Mouse (Mus musculus): Measurements from ENCODE around the gene Ctns. TPM values are rescaled to one million over a fixed set of nuclear protein-coding genes. Genes with fewer than 3 reads are reported as not detected.

The Ctns gene
- polyA plus RNA-seq, 1 experiment from 2014 or later, result 15.6 TPM

DNA sequence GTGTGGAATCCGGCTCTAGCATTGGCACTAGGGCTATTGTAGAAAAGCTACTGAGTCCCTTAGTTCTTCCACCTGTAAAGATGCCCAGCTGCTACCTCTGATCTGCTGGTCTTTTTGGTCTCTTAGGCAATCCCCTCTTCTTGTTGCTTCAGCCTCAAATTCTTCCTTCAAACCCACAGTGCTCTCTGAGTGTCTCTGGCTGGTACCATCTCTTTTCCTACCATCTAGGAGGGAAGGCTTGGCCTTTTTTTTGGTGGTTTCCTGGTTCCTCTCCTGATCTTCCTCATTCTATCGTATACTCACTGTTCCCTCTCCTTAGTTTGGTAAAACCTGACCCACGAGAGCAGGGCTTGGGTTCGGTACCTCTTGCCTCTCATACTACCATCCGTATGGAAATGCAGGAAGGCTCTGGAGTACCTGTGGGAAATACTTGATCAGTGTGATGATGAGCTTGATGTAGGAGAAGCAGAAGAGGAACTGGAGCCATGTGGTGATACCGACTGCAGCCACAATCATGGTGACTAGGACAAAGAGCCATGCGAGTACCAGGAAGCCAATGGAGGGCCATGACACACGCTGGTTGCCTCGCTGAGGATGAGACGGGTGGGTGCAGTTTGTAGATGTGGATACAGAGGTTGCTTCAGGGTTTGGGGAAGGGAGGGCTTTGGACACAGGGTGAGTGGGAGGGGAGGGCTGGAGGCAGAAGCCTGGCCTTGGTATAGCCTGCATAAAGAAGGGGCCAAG lies 12.8 kb downstream of the Ctns start:
- Histone ChIP-seq H3K27me3 (replicated peaks; ENCODE audit: control insufficient read depth, insufficient read depth, low read length) (no peaks in the 10 kb centered on the region), H3K9me3 (ENCODE audit: control insufficient read depth, low read length) (no peaks in the 10 kb centered on the region), H3K4me1 (replicated peaks; ENCODE audit: control insufficient read depth, insufficient read depth, low read length) (no peaks in the 10 kb centered on the region), H3K4me2 (ENCODE audit: low read length) (no peak overlapping the region), H3K36me3 (ENCODE audit: control insufficient read depth, insufficient read depth, low read length) (peaks cover 63% of the 10 kb centered on the region), H3K27ac (ENCODE audit: low read depth) (no peak overlapping the region), H3K4me3 (ENCODE audit: low read depth, low read length) (no peak overlapping the region), H3K9ac (ENCODE audit: low read length) (no peak overlapping the region)
- DNase-seq (ENCODE audit: low spot score), result no peak
- 92% methylated on average over 10 of the region's 10 CpGs for WGBS
- no peak for ATAC-seq (replicated peaks; ENCODE audit: low FRiP score, low TSS enrichment, low read depth)

DNA sequence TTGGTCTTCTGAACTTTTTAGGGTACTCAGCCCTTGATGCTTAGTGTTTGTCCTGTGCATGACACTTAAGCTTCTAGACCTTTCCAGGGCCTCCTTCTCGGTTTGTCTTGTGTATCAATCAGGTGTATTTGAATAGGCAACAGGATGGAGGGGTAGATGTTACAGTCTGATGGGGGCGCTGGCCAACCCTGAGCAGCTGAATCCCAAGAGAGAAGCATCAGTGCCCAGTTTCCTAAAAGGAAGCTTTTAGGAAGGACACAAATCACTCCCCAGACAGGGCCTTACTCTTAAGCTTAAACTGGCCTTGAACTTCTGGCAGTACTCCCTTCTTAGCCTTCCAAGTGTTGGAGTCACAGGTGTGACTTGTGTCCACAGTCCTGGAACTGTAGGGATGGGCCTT lies 20.9 kb downstream of the Ctns start:
- ATAC-seq (replicated peaks; ENCODE audit: low FRiP score, low TSS enrichment, low read depth), result no peak
- H3K4me3 ChIP-seq (ENCODE audit: low read depth, low read length), result peak overlapping the region; percentile 91
- DNase-seq (ENCODE audit: low spot score), result no peak
- WGBS, result 3% methylated on average over 2 of the region's 2 CpGs
- H3K36me3 ChIP-seq (ENCODE audit: control insufficient read depth, insufficient read depth, low read length), result peaks cover 35% of the 10 kb centered on the region
- H3K9me3 ChIP-seq (ENCODE audit: control insufficient read depth, low read length), result no peaks in the 10 kb centered on the region
- peak overlapping the region; percentile 85 for H3K9ac ChIP-seq (ENCODE audit: low read length)
- H3K4me1 ChIP-seq (replicated peaks; ENCODE audit: control insufficient read depth, insufficient read depth, low read length), result peaks cover 22% of the 10 kb centered on the region; the same call in 1 of the 2 replicates
- peak overlapping the region; percentile 97 for H3K27ac ChIP-seq (ENCODE audit: low read depth)
- peak overlapping the region; percentile 82 for H3K4me2 ChIP-seq (ENCODE audit: low read length)
- H3K27me3 ChIP-seq (replicated peaks; ENCODE audit: control insufficient read depth, insufficient read depth, low read length), result no peaks in the 10 kb centered on the region

- Histone ChIP-seq H3K36me3 (ENCODE audit: control insufficient read depth, insufficient read depth, low read length) (peaks cover 31% of the 10 kb centered on the region), H3K27me3 (replicated peaks; ENCODE audit: control insufficient read depth, insufficient read depth, low read length) (no peaks in the 10 kb centered on the region), H3K4me3 (ENCODE audit: low read depth, low read length) (peak overlapping the region; percentile 91), H3K9me3 (ENCODE audit: control insufficient read depth, low read length) (no peaks in the 10 kb centered on the region), H3K4me2 (ENCODE audit: low read length) (peak overlapping the region; percentile 82), H3K9ac (ENCODE audit: low read length) (peak overlapping the region; percentile 85), H3K27ac (ENCODE audit: low read depth) (peak overlapping the region; percentile 97), H3K4me1 (replicated peaks; ENCODE audit: control insufficient read depth, insufficient read depth, low read length) (peaks cover 22% of the 10 kb centered on the region; the same call in 1 of the 2 replicates)
- under 1% methylated on average over 28 of the region's 28 CpGs for WGBS
- ATAC-seq (replicated peaks; ENCODE audit: low FRiP score, low TSS enrichment, low read depth) (peak; percentile 85), DNase-seq (ENCODE audit: low spot score) (no peak)
These were observed 21.4 kb downstream of the Ctns start for GRCm38 (mm10) chr11:73177509-73177875.

DNA sequence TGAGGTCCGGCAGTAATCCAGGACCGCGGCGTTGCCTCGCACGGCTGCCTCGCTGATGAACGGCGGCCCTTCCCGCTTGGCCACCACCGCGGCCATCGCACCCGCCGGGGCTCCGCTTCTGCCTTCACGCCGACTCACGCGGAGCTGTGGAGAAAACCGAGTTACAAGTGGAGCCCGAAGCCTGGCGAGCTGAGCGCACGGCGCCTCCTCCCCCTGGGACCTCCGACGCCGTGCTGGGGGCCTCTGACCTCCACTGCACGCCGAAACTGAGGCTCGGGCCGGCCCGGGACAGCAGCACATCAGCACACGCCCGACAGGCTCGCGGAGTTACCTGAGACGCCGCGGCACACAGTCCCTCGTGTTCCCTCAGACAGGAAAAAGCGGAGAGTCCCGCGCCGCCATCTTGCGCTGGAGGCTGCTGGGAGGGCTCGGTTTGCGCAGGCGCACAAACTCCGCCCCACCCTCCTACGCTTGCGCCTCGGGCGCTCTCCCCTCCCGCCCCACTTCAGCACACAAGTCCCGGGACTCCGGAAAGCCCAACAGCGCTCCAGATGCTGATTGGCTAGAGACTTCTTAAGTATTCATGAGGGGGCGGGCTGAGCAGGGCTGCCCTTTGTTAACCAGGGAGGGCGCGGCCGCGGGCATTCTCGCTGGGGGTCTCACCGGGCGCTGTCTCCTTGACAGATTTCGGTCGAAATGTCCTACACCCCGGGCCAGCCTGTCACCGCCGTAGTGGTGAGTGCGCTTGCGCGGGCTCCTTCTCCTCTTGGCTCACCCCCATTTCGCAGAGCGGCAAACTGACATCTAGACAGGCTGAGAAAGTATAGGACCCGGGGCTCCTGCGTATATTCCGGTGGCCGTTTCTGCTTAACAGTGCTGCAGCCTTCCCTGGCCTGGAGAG lies 22.0 kb downstream of the Ctns start, which contains the start of the genes Emc6 and Tax1bp3:
Gene Emc6 (minus strand): TSS at position 430 of the 901 bp plus-strand sequence.
Gene Tax1bp3 (plus strand): TSS at position 476 of the 901 bp plus-strand sequence.
- DNase-seq (ENCODE audit: low spot score) (peak; percentile 94), ATAC-seq (replicated peaks; ENCODE audit: low FRiP score, low TSS enrichment, low read depth) (peak; percentile 96)
- peaks cover 25% of the 10 kb centered on the region for H3K36me3 ChIP-seq (ENCODE audit: control insufficient read depth, insufficient read depth, low read length)
- under 1% methylated on average over 80 of the region's 81 CpGs for WGBS
- peak within 1 kb of the TSS; percentile 91 for H3K4me3 ChIP-seq (ENCODE audit: low read depth, low read length)
- H3K4me2 ChIP-seq (ENCODE audit: low read length), result peak within 1 kb of the TSS; percentile 93
- H3K9ac ChIP-seq (ENCODE audit: low read length), result peak within 1 kb of the TSS; percentile 88
- H3K27ac ChIP-seq (ENCODE audit: low read depth), result peak within 1 kb of the TSS; percentile 97
- H3K27me3 ChIP-seq (replicated peaks; ENCODE audit: control insufficient read depth, insufficient read depth, low read length), result no peaks in the 10 kb centered on the region
- H3K9me3 ChIP-seq (ENCODE audit: control insufficient read depth, low read length), result no peaks in the 10 kb centered on the region
- H3K4me1 ChIP-seq (replicated peaks; ENCODE audit: control insufficient read depth, insufficient read depth, low read length), result peaks cover 28% of the 10 kb centered on the region

GRCm38 (mm10) chr11:73176186-73176585 lies 22.7 kb downstream of the Ctns start:
- H3K4me3 ChIP-seq (ENCODE audit: low read depth, low read length), result peak overlapping the region; percentile 91
- H3K27ac ChIP-seq (ENCODE audit: low read depth), result peak overlapping the region; percentile 97
- H3K4me2 ChIP-seq (ENCODE audit: low read length), result peak overlapping the region; percentile 93
- no peaks in the 10 kb centered on the region for H3K27me3 ChIP-seq (replicated peaks; ENCODE audit: control insufficient read depth, insufficient read depth, low read length)
- H3K9ac ChIP-seq (ENCODE audit: low read length), result peak overlapping the region; percentile 88
- ATAC-seq (replicated peaks; ENCODE audit: low FRiP score, low TSS enrichment, low read depth), result no peak
- peaks cover 26% of the 10 kb centered on the region for H3K36me3 ChIP-seq (ENCODE audit: control insufficient read depth, insufficient read depth, low read length)
- no peaks in the 10 kb centered on the region for H3K9me3 ChIP-seq (ENCODE audit: control insufficient read depth, low read length)
- WGBS, result 1% methylated on average over 15 of the region's 15 CpGs
- peaks cover 30% of the 10 kb centered on the region for H3K4me1 ChIP-seq (replicated peaks; ENCODE audit: control insufficient read depth, insufficient read depth, low read length)
- DNase-seq (ENCODE audit: low spot score), result no peak

- peaks cover 30% of the 10 kb centered on the region for H3K4me1 ChIP-seq (replicated peaks; ENCODE audit: control insufficient read depth, insufficient read depth, low read length)
- H3K4me3 ChIP-seq (ENCODE audit: low read depth, low read length), result peak overlapping the region; percentile 91
- H3K4me2 ChIP-seq (ENCODE audit: low read length), result peak overlapping the region; percentile 93
- no peaks in the 10 kb centered on the region for H3K27me3 ChIP-seq (replicated peaks; ENCODE audit: control insufficient read depth, insufficient read depth, low read length)
- H3K27ac ChIP-seq (ENCODE audit: low read depth), result peak overlapping the region; percentile 97
- H3K36me3 ChIP-seq (ENCODE audit: control insufficient read depth, insufficient read depth, low read length), result peaks cover 27% of the 10 kb centered on the region
- H3K9ac ChIP-seq (ENCODE audit: low read length), result peak overlapping the region; percentile 88
- DNase-seq (ENCODE audit: low spot score) (no peak), ATAC-seq (replicated peaks; ENCODE audit: low FRiP score, low TSS enrichment, low read depth) (no peak; the same call in 1 of the 2 replicates)
- 35% methylated on average over 8 of the region's 8 CpGs for WGBS
- no peaks in the 10 kb centered on the region for H3K9me3 ChIP-seq (ENCODE audit: control insufficient read depth, low read length)
These were observed 23.2 kb downstream of the Ctns start for GRCm38 (mm10) chr11:73175612-73176011.

DNA sequence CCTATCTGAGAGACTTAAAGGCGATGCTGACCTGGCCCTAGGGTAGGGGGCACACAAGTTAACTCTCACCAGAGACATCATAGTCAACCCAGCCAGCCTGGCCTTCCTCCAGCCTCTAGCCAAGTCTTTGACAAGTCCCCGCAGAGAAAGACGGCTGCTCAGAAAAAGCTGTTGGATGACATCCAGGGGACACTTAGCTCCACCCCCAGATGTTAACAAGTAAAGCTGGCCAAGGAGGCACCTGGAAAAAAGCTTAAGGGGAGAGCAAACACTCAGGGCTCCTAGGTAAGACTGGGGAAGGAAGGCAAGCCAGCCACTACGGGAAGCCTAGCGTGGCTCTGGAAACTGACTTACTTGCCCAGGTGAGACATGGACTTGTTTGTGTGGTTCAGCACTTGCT lies 26.7 kb downstream of the Ctns start:
- 46% methylated on average over 5 of the region's 5 CpGs for WGBS
- Histone ChIP-seq H3K27ac (ENCODE audit: low read depth) (no peak overlapping the region), H3K9ac (ENCODE audit: low read length) (no peak overlapping the region), H3K36me3 (ENCODE audit: control insufficient read depth, insufficient read depth, low read length) (peaks cover 22% of the 10 kb centered on the region), H3K4me1 (replicated peaks; ENCODE audit: control insufficient read depth, insufficient read depth, low read length) (peaks cover 20% of the 10 kb centered on the region), H3K4me3 (ENCODE audit: low read depth, low read length) (no peak overlapping the region), H3K27me3 (replicated peaks; ENCODE audit: control insufficient read depth, insufficient read depth, low read length) (no peaks in the 10 kb centered on the region), H3K9me3 (ENCODE audit: control insufficient read depth, low read length) (no peaks in the 10 kb centered on the region), H3K4me2 (ENCODE audit: low read length) (no peak overlapping the region)
- DNase-seq (ENCODE audit: low spot score), result no peak
- no peak for ATAC-seq (replicated peaks; ENCODE audit: low FRiP score, low TSS enrichment, low read depth)

- whole genome bisulfite sequencing, result 50% methylated on average over 4 of the region's 4 CpGs
- H3K36me3 ChIP-seq (ENCODE audit: control insufficient read depth, insufficient read depth, low read length), result peaks cover 16% of the 10 kb centered on the region
- ATAC-seq (replicated peaks; ENCODE audit: low FRiP score, low TSS enrichment, low read depth), result no peak; the same call in 1 of the 2 replicates
- H3K9me3 ChIP-seq (ENCODE audit: control insufficient read depth, low read length), result no peaks in the 10 kb centered on the region
- H3K4me1 ChIP-seq (replicated peaks; ENCODE audit: control insufficient read depth, insufficient read depth, low read length), result peaks cover 8% of the 10 kb centered on the region
- H3K27me3 ChIP-seq (replicated peaks; ENCODE audit: control insufficient read depth, insufficient read depth, low read length), result no peaks in the 10 kb centered on the region
- no peak overlapping the region for H3K9ac ChIP-seq (ENCODE audit: low read length)
- no peak overlapping the region for H3K4me2 ChIP-seq (ENCODE audit: low read length)
- H3K27ac ChIP-seq (ENCODE audit: low read depth), result no peak overlapping the region
- peak; percentile 78 for DNase-seq (ENCODE audit: low spot score)
- no peak overlapping the region for H3K4me3 ChIP-seq (ENCODE audit: low read depth, low read length)
These were observed 29.6 kb downstream of the Ctns start for GRCm38 (mm10) chr11:73169231-73169630.

Measured in intestine, embryonic 14.5 days (tissue).